Mouse (Mus musculus): ENCODE data around the gene Mpzl3. TPM values are rescaled to one million over a fixed set of nuclear protein-coding genes. Genes with fewer than 3 reads are reported as not detected.

The Mpzl3 gene
- polyA plus RNA-seq, 1 experiment from 2014 or later = 3.0 TPM

- WGBS = 79% methylated on average over 12 of the region's 12 CpGs
- Histone ChIP-seq H3K4me2 (no peak overlapping the region), H3K27me3 (peaks cover 6% of the 10 kb centered on the region; the same call in 1 of the 2 replicates), H3K4me1 (no peaks in the 10 kb centered on the region), H3K9ac (no peak overlapping the region), H3K27ac (no peak overlapping the region), H3K9me3 (replicated peaks) (no peaks in the 10 kb centered on the region), H3K36me3 (no peaks in the 10 kb centered on the region), H3K4me3 (replicated peaks) (no peak overlapping the region)
- no peak for ATAC-seq (replicated peaks; ENCODE audit: low FRiP score)
These were observed 31.0 kb downstream of the Mpzl3 start for GRCm38 (mm10) chr9:45085741-45086690.

- H3K9me3 ChIP-seq (replicated peaks) = no peaks in the 10 kb centered on the region
- no peak overlapping the region for H3K27ac ChIP-seq
- H3K4me3 ChIP-seq (replicated peaks) = no peak overlapping the region
- no peaks in the 10 kb centered on the region for H3K27me3 ChIP-seq
- H3K36me3 ChIP-seq = no peaks in the 10 kb centered on the region
- 0 out of 2 replicates have a peak, but pooled peaks cover 2% of the 10 kb centered on the region for H3K4me1 ChIP-seq
- ATAC-seq (replicated peaks; ENCODE audit: low FRiP score) = no peak
- H3K9ac ChIP-seq = no peak overlapping the region
- H3K4me2 ChIP-seq = no peak overlapping the region
These were observed 33.1 kb downstream of the Mpzl3 start for GRCm38 (mm10) chr9:45088040-45088439.

- no peak for ATAC-seq (replicated peaks; ENCODE audit: low FRiP score)
- 60% methylated on average over 3 of the region's 3 CpGs for WGBS
- Histone ChIP-seq H3K4me3 (replicated peaks) (no peak overlapping the region), H3K27me3 (no peaks in the 10 kb centered on the region), H3K9me3 (replicated peaks) (no peaks in the 10 kb centered on the region), H3K9ac (no peak overlapping the region), H3K27ac (no peak overlapping the region), H3K4me1 (0 out of 2 replicates have a peak, but pooled peaks cover 2% of the 10 kb centered on the region), H3K36me3 (no peaks in the 10 kb centered on the region), H3K4me2 (no peak overlapping the region)
These were observed 35.8 kb downstream of the Mpzl3 start for GRCm38 (mm10) chr9:45090811-45091210.

- H3K27me3 ChIP-seq = no peaks in the 10 kb centered on the region
- no peak overlapping the region for H3K27ac ChIP-seq
- no peaks in the 10 kb centered on the region for H3K36me3 ChIP-seq
- H3K4me2 ChIP-seq = no peak overlapping the region
- no peak for ATAC-seq (replicated peaks; ENCODE audit: low FRiP score)
- H3K4me1 ChIP-seq = 0 out of 2 replicates have a peak, but pooled peaks cover 2% of the 10 kb centered on the region
- H3K9me3 ChIP-seq (replicated peaks) = no peaks in the 10 kb centered on the region
- 52% methylated on average over 4 of the region's 4 CpGs for WGBS
- H3K4me3 ChIP-seq (replicated peaks) = no peak overlapping the region
- no peak overlapping the region for H3K9ac ChIP-seq
These were observed 37.7 kb downstream of the Mpzl3 start for GRCm38 (mm10) chr9:45092641-45093040.

- Histone ChIP-seq H3K27me3 (no peaks in the 10 kb centered on the region), H3K36me3 (no peaks in the 10 kb centered on the region), H3K4me1 (0 out of 2 replicates have a peak, but pooled peaks cover 2% of the 10 kb centered on the region), H3K9ac (no peak overlapping the region), H3K4me2 (no peak overlapping the region), H3K9me3 (replicated peaks) (no peaks in the 10 kb centered on the region), H3K27ac (no peak overlapping the region), H3K4me3 (replicated peaks) (no peak overlapping the region)
- ATAC-seq (replicated peaks; ENCODE audit: low FRiP score) = no peak
- WGBS = 86% methylated on average over 6 of the region's 6 CpGs
These were observed 40.4 kb downstream of the Mpzl3 start for GRCm38 (mm10) chr9:45095149-45095937.

GRCm38 (mm10) chr9:45097877-45098276 lies 42.9 kb downstream of the Mpzl3 start:
- no peak overlapping the region for H3K27ac ChIP-seq
- H3K9me3 ChIP-seq (replicated peaks) = no peaks in the 10 kb centered on the region
- no peaks in the 10 kb centered on the region for H3K36me3 ChIP-seq
- H3K4me1 ChIP-seq = no peaks in the 10 kb centered on the region
- no peaks in the 10 kb centered on the region for H3K27me3 ChIP-seq
- WGBS = 91% methylated on average over 5 of the region's 5 CpGs
- no peak overlapping the region for H3K4me2 ChIP-seq
- ATAC-seq (replicated peaks; ENCODE audit: low FRiP score) = no peak
- no peak overlapping the region for H3K4me3 ChIP-seq (replicated peaks)
- H3K9ac ChIP-seq = no peak overlapping the region

GRCm38 (mm10) chr9:45098426-45098825 lies 43.4 kb downstream of the Mpzl3 start:
- Histone ChIP-seq H3K36me3 (no peaks in the 10 kb centered on the region), H3K9ac (no peak overlapping the region), H3K27ac (no peak overlapping the region), H3K4me2 (no peak overlapping the region), H3K27me3 (no peaks in the 10 kb centered on the region), H3K4me1 (no peaks in the 10 kb centered on the region), H3K9me3 (replicated peaks) (no peaks in the 10 kb centered on the region), H3K4me3 (replicated peaks) (no peak overlapping the region)
- 31% methylated on average over 3 of the region's 3 CpGs for WGBS
- ATAC-seq (replicated peaks; ENCODE audit: low FRiP score) = no peak

GRCm38 (mm10) chr9:45102528-45102927 lies 47.5 kb downstream of the Mpzl3 start:
- H3K9me3 ChIP-seq (replicated peaks) = no peaks in the 10 kb centered on the region
- H3K4me3 ChIP-seq (replicated peaks) = no peak overlapping the region
- H3K27me3 ChIP-seq = no peaks in the 10 kb centered on the region
- H3K4me2 ChIP-seq = no peak overlapping the region
- 69% methylated on average over 1 of the region's 1 CpGs for WGBS
- H3K4me1 ChIP-seq = no peaks in the 10 kb centered on the region
- H3K9ac ChIP-seq = no peak overlapping the region
- no peak overlapping the region for H3K27ac ChIP-seq
- H3K36me3 ChIP-seq = no peaks in the 10 kb centered on the region
- no peak for ATAC-seq (replicated peaks; ENCODE audit: low FRiP score)

GRCm38 (mm10) chr9:45103211-45103979 lies 48.4 kb downstream of the Mpzl3 start:
- no peak overlapping the region for H3K4me3 ChIP-seq (replicated peaks)
- H3K9ac ChIP-seq = no peak overlapping the region
- H3K27me3 ChIP-seq = no peaks in the 10 kb centered on the region
- H3K27ac ChIP-seq = no peak overlapping the region
- H3K4me2 ChIP-seq = no peak overlapping the region
- H3K4me1 ChIP-seq = no peaks in the 10 kb centered on the region
- ATAC-seq (replicated peaks; ENCODE audit: low FRiP score) = 0 out of 2 replicates have a peak, but pooled peaks have one; percentile 18
- H3K9me3 ChIP-seq (replicated peaks) = no peaks in the 10 kb centered on the region
- 49% methylated on average over 11 of the region's 11 CpGs for WGBS
- H3K36me3 ChIP-seq = no peaks in the 10 kb centered on the region

GRCm38 (mm10) chr9:45105596-45106374 lies 50.8 kb downstream of the Mpzl3 start:
- Histone ChIP-seq H3K4me1 (no peaks in the 10 kb centered on the region), H3K4me2 (no peak overlapping the region), H3K36me3 (no peaks in the 10 kb centered on the region), H3K4me3 (replicated peaks) (no peak overlapping the region), H3K27ac (no peak overlapping the region), H3K9me3 (replicated peaks) (no peaks in the 10 kb centered on the region), H3K9ac (no peak overlapping the region), H3K27me3 (no peaks in the 10 kb centered on the region)
- WGBS = 84% methylated on average over 2 of the region's 2 CpGs
- no peak for ATAC-seq (replicated peaks; ENCODE audit: low FRiP score)

- H3K36me3 ChIP-seq = no peaks in the 10 kb centered on the region
- H3K4me3 ChIP-seq (replicated peaks) = peak overlapping the region; percentile 42
- H3K27ac ChIP-seq = no peak overlapping the region
- peak; percentile 49; the same call in 1 of the 2 replicates for ATAC-seq (replicated peaks; ENCODE audit: low FRiP score)
- H3K27me3 ChIP-seq = peaks cover 15% of the 10 kb centered on the region; the same call in 1 of the 2 replicates
- 5% methylated on average over 14 of the region's 14 CpGs for WGBS
- peak overlapping the region; percentile 67 for H3K4me2 ChIP-seq
- H3K9me3 ChIP-seq (replicated peaks) = no peaks in the 10 kb centered on the region
- H3K4me1 ChIP-seq = peaks cover 16% of the 10 kb centered on the region
- H3K9ac ChIP-seq = peak overlapping the region; percentile 35; the same call in 1 of the 2 replicates
These were observed 60.7 kb downstream of the Mpzl3 start for GRCm38 (mm10) chr9:45115706-45116105.

Data from kidney, embryonic 15.5 days (tissue).